Mouse (Mus musculus) monocyte, adult 5-6 weeks (primary cell): ENCODE measurements around the gene Olfr297. TPM values are rescaled to one million over a fixed set of nuclear protein-coding genes. Genes with fewer than 3 reads are reported as not detected.

ENCODE experiments used
- ATAC-seq: fragments of 153-309, 156-312 bp; replicated peaks from 2 replicates; pipeline ENCODE4 v1.8.0; 2017; ENCODE audit warnings: mild to moderate bottlenecking; ENCODE audit not compliant: low TSS enrichment, insufficient number of reproducible peaks, severe bottlenecking, poor library complexity, low FRiP score
- total RNA-seq: library from RNA; stranded (forward); fragments of 200-1000, 200-491, 200-594 nt; gene quantifications from 3 replicates; pipeline ENCODE4 v1.2.3, GENCODE M21; 2017

Olfr297 gene
- not detected in 3 replicates for total RNA-seq

DNA sequence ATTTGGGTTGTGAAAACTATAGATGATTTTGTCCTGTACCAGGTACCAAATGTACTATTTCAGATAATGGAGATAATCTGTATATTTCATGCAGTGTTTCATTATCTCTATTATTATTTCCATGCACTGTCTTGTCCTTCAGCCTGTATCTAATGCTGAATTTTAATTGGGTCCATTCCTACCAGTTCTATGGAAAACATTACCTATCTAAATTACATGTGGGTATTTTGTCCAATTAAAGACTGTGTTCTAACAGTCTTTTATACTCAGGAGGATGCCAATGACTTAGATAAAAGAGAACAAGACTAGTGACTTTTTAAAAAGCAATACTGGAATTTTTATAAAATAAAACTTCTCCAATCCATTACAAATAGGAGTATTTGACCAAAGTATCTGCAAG lies at the start of gene Olfr297:
Gene Olfr297 (plus strand): TSS at position 301 of the 400 bp plus-strand sequence.
- ATAC-seq: no peak

DNA sequence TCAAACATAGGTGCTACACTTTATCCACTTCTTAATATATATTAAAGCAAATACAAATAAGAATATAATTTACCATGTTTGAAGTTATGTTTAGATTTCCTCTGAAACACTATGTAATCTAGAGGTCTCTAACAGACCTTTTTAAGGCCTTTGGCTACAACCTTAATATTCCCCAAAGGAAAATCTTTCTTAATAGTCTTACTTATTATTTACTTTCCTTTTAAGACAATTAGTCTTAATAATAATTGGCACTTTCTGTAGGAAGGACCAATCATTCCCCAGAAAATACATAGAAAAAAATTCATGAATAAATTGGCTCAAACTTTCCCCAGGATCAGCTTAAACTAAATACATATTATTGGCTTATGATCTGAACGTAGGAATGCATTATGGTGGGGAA lies 27.4 kb upstream of the Olfr297 start, which contains the start of gene Olfr298:
Gene Olfr298 (minus strand): TSS at position 101 of the 400 bp plus-strand sequence.
- no peak for ATAC-seq

Other genes with a start within 250 kb of the Olfr297 start
- not detected in 3 replicates for gene Olfr310, start 242.8 kb upstream of the Olfr297 start, total RNA-seq
- not detected in 3 replicates for gene Olfr309, start 206.3 kb upstream of the Olfr297 start, total RNA-seq
- gene Olfr308, start 194.3 kb upstream of the Olfr297 start, total RNA-seq: not detected in 3 replicates
- not detected in 3 replicates for gene Olfr307, start 182.4 kb upstream of the Olfr297 start, total RNA-seq
- gene Olfr305, start 153.0 kb upstream of the Olfr297 start, total RNA-seq: not detected in 3 replicates
- not detected in 3 replicates for gene Olfr304, start 133.3 kb upstream of the Olfr297 start, total RNA-seq
- gene Olfr303, start 122.2 kb upstream of the Olfr297 start, total RNA-seq: not detected in 3 replicates
- not detected in 3 replicates for gene Olfr301, start 116.1 kb upstream of the Olfr297 start, total RNA-seq
- gene Olfr299, start 60.0 kb upstream of the Olfr297 start, total RNA-seq: 0.21 TPM in 1 of 3 replicates, not detected in the others
- gene Olfr298, start 27.5 kb upstream of the Olfr297 start, total RNA-seq: not detected in 3 replicates
- not detected in 3 replicates for gene Olfr295, start 63.9 kb downstream of the Olfr297 start, total RNA-seq
- gene Olfr294, start 96.7 kb downstream of the Olfr297 start, total RNA-seq: not detected in 3 replicates
- not detected in 3 replicates for gene Olfr293, start 129.1 kb downstream of the Olfr297 start, total RNA-seq
- gene Olfr292, start 168.4 kb downstream of the Olfr297 start, total RNA-seq: not detected in 3 replicates